Mouse (Mus musculus) small intestine, adult 2 months (tissue): ENCODE data around the gene Zbtb24. TPM values are rescaled to one million over a fixed set of nuclear protein-coding genes. Genes with fewer than 3 reads are reported as not detected.

Source experiments
- H3K27ac ChIP-seq: fragments of 200-500 bp; 2 replicates; pipeline ENCODE4 v1.5.1; 2012; ENCODE audit warnings: low read depth, low read length, control low read depth, inconsistent platforms; ENCODE audit not compliant: insufficient read depth
- H3K27me3 ChIP-seq: fragments of 200-500 bp; 2 replicates; pipeline ENCODE4 v1.6.1; 2012; ENCODE audit warnings: mild to moderate bottlenecking, moderate library complexity, low read length, inconsistent platforms; ENCODE audit not compliant: control insufficient read depth, insufficient read depth
- H3K36me3 ChIP-seq: fragments of 200-500 bp; 2 replicates; pipeline ENCODE4 v1.6.1; 2012; ENCODE audit warnings: mild to moderate bottlenecking, low read length, control low read depth, inconsistent platforms; ENCODE audit not compliant: control insufficient read depth, insufficient read depth
- H3K4me1 ChIP-seq: fragments of 200-500 bp; 2 replicates; pipeline ENCODE4 v1.6.1; 2012; ENCODE audit warnings: low read length, inconsistent platforms, mixed read lengths; ENCODE audit not compliant: control insufficient read depth, insufficient read depth, insufficient read length
- H3K4me3 ChIP-seq: fragments of 200-500 bp; 2 replicates; pipeline ENCODE4 v1.5.1; 2012; ENCODE audit warnings: low read depth, mild to moderate bottlenecking, control low read depth, inconsistent platforms, low read length, moderate library complexity
- CTCF ChIP-seq: fragments of 200-500 bp; IDR thresholded peaks from 2 replicates; pipeline ENCODE4 v1.5.1; 2012; ENCODE audit warnings: low read depth, mild to moderate bottlenecking, control low read depth, inconsistent platforms, low read length, moderate library complexity, mixed read lengths; ENCODE audit not compliant: insufficient replicate concordance, insufficient read length; ENCODE audit errors: extremely low read depth
- POLR2A ChIP-seq: fragments of 200-500 bp; IDR thresholded peaks from 2 replicates; pipeline ENCODE4 v1.6.1; 2012; ENCODE audit warnings: low read depth, mild to moderate bottlenecking, control low read depth, inconsistent platforms, low read length, moderate library complexity
- WGBS: fragments of 180-500 bp; shearing (Covaris S2); methylation state at CpG from one replicate; pipeline ENCODE4 v1.1.7; 2018; 5-methylcytosine and 5-hydroxymethylcytosine counted together
- polyA plus RNA-seq: library from polyadenylated mRNA; depleted of rRNA; stranded (reverse); fragments of >200 nt; gene quantifications from 2 replicates; pipeline ENCODE4 v1.2.3, GENCODE M21; 2012; rRNA removed

Gene Zbtb24
- polyA plus RNA-seq, 1 experiment = 15.7 TPM

- Histone ChIP-seq H3K36me3 (no peaks in the 10 kb centered on the region), H3K4me3 (no peak overlapping the region), H3K27me3 (no peaks in the 10 kb centered on the region), H3K27ac (no peak overlapping the region), H3K4me1 (no peaks in the 10 kb centered on the region)
- TF ChIP-seq POLR2A (no peak), CTCF (peak; percentile 35; the same call in 1 of the 2 replicates)
- 50% methylated on average over 2 of the region's 2 CpGs for WGBS
Measured at GRCm38 (mm10) chr10:41509160-41509559, 59.0 kb downstream of the Zbtb24 start.

DNA sequence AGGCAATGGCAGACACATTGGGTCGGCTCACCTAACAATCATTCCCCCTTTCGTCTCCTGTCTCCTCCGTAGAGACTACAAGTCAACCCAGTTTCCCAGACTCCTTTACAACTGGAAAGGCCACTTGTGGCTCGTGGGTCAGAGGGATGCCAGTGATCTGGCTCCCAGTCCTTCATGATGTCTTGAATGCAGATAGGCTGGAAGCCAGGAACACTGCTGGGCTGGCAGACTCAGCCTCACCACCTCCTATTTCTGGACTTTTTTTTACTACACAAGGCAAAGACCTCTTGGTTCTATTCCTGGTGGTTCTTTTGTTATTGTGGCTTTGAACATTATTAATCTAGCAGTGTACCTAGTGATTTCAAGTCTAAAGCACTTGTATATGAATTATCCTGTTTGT, 64.1 kb downstream of the Zbtb24 start:
- 72% methylated on average over 4 of the region's 4 CpGs for WGBS

DNA sequence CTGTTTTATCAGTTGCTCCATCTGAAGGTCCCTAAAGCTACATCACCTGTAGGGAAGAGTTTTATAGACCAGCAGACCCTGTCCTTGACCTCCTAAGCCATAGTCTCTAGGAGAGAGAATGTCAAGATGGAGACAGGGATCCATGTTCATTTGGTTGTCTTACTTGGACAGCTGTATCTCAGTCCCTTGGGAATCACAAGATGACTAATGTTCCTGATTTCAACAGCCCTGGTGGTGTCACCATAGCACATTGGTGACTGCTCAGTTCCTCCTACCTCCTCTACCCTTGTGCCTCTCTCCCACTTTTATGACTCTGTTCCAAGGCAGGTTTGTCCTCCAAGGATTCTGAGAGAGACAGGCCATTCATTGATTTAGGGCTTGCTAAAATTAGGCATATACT, 64.7 kb downstream of the Zbtb24 start:
- Histone ChIP-seq H3K4me1 (no peaks in the 10 kb centered on the region), H3K36me3 (no peaks in the 10 kb centered on the region), H3K27ac (no peak overlapping the region), H3K4me3 (no peak overlapping the region), H3K27me3 (no peaks in the 10 kb centered on the region)
- TF ChIP-seq POLR2A (no peak), CTCF (no peak)

More for the DNA sequence above, 64.1 kb downstream of the Zbtb24 start:
- no peak overlapping the region for H3K4me3 ChIP-seq
- no peak for TF ChIP-seq CTCF
- no peak for TF ChIP-seq POLR2A
- no peak overlapping the region for H3K27ac ChIP-seq
- H3K36me3 ChIP-seq = no peaks in the 10 kb centered on the region
- no peaks in the 10 kb centered on the region for H3K27me3 ChIP-seq
- H3K4me1 ChIP-seq = no peaks in the 10 kb centered on the region

Other genes starting within 250 kb of the Zbtb24 start
- 3.8 and 7.6 TPM in 2 replicates for gene Fig4, start 147.1 kb upstream of the Zbtb24 start, polyA plus RNA-seq
- not detected in 2 replicates for gene Ak9, start 146.4 kb upstream of the Zbtb24 start, polyA plus RNA-seq
- 78.0 and 164 TPM in 2 replicates for gene Mical1, start 25.9 kb downstream of the Zbtb24 start, polyA plus RNA-seq
- gene Smpd2, start 40.0 kb downstream of the Zbtb24 start, polyA plus RNA-seq = 49.9 and 121 TPM in 2 replicates
- 0.15 TPM in 1 of 2 replicates, not detected in the other for gene Ppil6, start 40.1 kb downstream of the Zbtb24 start, polyA plus RNA-seq
- gene Cd164, start 69.0 kb downstream of the Zbtb24 start, polyA plus RNA-seq = 56.9 and 81.6 TPM in 2 replicates